Mouse (Mus musculus): ENCODE data around the gene Chrng.

GRCm38 (mm10) chr1:87245430-87245829, 41.0 kb downstream of the Chrng start:
- TF ChIP-seq GATA1 (IDR thresholded peaks at IDR 0.05; ENCODE audit: low read length) (no peak), TAL1 (IDR thresholded peaks at IDR 0.05; ENCODE audit: low read length) (no peak)
